Mouse (Mus musculus): ENCODE data around the gene Gm20937.
"Not testable (repeated sequence)": the region's sequence is repeated elsewhere in the genome, so short reads cannot be mapped to it uniquely, and the experiment has no call there.

Gene Gm20937

GRCm38 (mm10) chrY:68294798-68295197 lies at the start of gene Gm20937:
Gm20937 (minus strand) TSS chrY:68294898.
- DNase-seq (ENCODE audit: low spot score in 2 of 2): not testable (repeated sequence)

All from right cerebral cortex, postnatal 36 days (tissue).